Mouse (Mus musculus) embryonic facial prominence, embryonic 11.5 days (tissue): ENCODE data around the gene Gm42688. TPM values are rescaled to one million over a fixed set of nuclear protein-coding genes. Genes with fewer than 3 reads are reported as not detected.

Experiments used
- ATAC-seq: fragments of 200-750 bp; cut with Nextera tagmentation; replicated peaks from 2 replicates; pipeline ENCODE4 v1.8.0; 2017; ENCODE audit warnings: low read depth; ENCODE audit not compliant: insufficient number of reproducible peaks, low FRiP score, low TSS enrichment
- DNase-seq: peaks from one replicate; pipeline ENCODE4 v3.0.0-alpha.2; 2015; ENCODE audit warnings: low spot score
- H3K27ac ChIP-seq: fragments of 300-500 bp; sonication (generic); replicated peaks from 2 replicates; pipeline ENCODE4 v1.5.1; 2014; ENCODE audit warnings: mild to moderate bottlenecking, low read depth, low read length, control low read depth
- H3K27me3 ChIP-seq: fragments of 300-500 bp; sonication (generic); 2 replicates; pipeline ENCODE4 v1.6.1; 2014; ENCODE audit warnings: mild to moderate bottlenecking, low read length, moderate library complexity, mixed read lengths; ENCODE audit not compliant: control insufficient read depth, insufficient read depth
- H3K36me3 ChIP-seq: fragments of 300-500 bp; sonication (generic); replicated peaks from 2 replicates; pipeline ENCODE4 v1.6.1; 2014; ENCODE audit warnings: low read depth, mild to moderate bottlenecking, low read length, moderate library complexity, mixed read lengths; ENCODE audit not compliant: control insufficient read depth, insufficient read depth
- H3K4me1 ChIP-seq: fragments of 300-500 bp; sonication (generic); 2 replicates; pipeline ENCODE4 v1.6.1; 2014; ENCODE audit warnings: low read length, mixed read lengths; ENCODE audit not compliant: control insufficient read depth, insufficient read depth
- H3K4me2 ChIP-seq: fragments of 300-500 bp; sonication (generic); 2 replicates; pipeline ENCODE4 v1.6.1; 2014; ENCODE audit warnings: low read depth, mild to moderate bottlenecking, control low read depth, low read length, moderate library complexity
- H3K4me3 ChIP-seq: fragments of 300-500 bp; sonication (generic); 2 replicates; pipeline ENCODE4 v1.5.1; 2014; ENCODE audit warnings: low read depth, low read length, control low read depth
- H3K9ac ChIP-seq: fragments of 300-500 bp; sonication (generic); replicated peaks from 2 replicates; pipeline ENCODE4 v1.6.1; 2014; ENCODE audit warnings: mild to moderate bottlenecking, control low read depth, low read length
- H3K9me3 ChIP-seq: fragments of 300-500 bp; sonication (generic); replicated peaks from 2 replicates; pipeline ENCODE4 v1.6.1; 2016; ENCODE audit warnings: mild to moderate bottlenecking, low read length, inconsistent platforms, mixed read lengths; ENCODE audit not compliant: control insufficient read depth
- WGBS: fragments of 180-500 bp; shearing (Covaris S2); extraction: QIAGEN DNeasy Blood & Tissue Kit; methylation state at CpG from one replicate; pipeline ENCODE4 v1.1.7; 2014; 5-methylcytosine and 5-hydroxymethylcytosine counted together
- polyA plus RNA-seq: library from polyadenylated mRNA; unstranded; fragments of >200 nt; fragmentation: Nextera tagmentation; extraction: Ambion mirVana; gene quantifications from 2 replicates; pipeline ENCODE4 v1.2.1, GENCODE M21; 2014

The Gm42688 gene
- polyA plus RNA-seq, 1 experiment from 2014 or later: 0.97 TPM

GRCm38 (mm10) chr6:83116373-83117164 lies 15.2 kb downstream of the Gm42688 start:
- peaks cover 5% of the 10 kb centered on the region for H3K4me1 ChIP-seq
- no peak for ATAC-seq
- 77% methylated on average over 11 of the region's 11 CpGs for WGBS
- H3K36me3 ChIP-seq: no peaks in the 10 kb centered on the region; the same call in 1 of the 2 replicates
- H3K27ac ChIP-seq: no peak overlapping the region
- peak overlapping the region; percentile 78 for H3K4me2 ChIP-seq
- H3K27me3 ChIP-seq: no peaks in the 10 kb centered on the region
- no peaks in the 10 kb centered on the region for H3K9me3 ChIP-seq
- peak overlapping the region; percentile 75 for H3K4me3 ChIP-seq
- DNase-seq: no peak
- peak overlapping the region; percentile 85 for H3K9ac ChIP-seq

GRCm38 (mm10) chr6:83117165-83117438 lies 15.7 kb downstream of the Gm42688 start:
- Histone ChIP-seq H3K4me1 (peaks cover 5% of the 10 kb centered on the region), H3K4me2 (no peak overlapping the region), H3K9me3 (no peaks in the 10 kb centered on the region), H3K36me3 (no peaks in the 10 kb centered on the region; the same call in 1 of the 2 replicates), H3K9ac (no peak overlapping the region), H3K4me3 (no peak overlapping the region), H3K27ac (no peak overlapping the region), H3K27me3 (no peaks in the 10 kb centered on the region)
- ATAC-seq (no peak), DNase-seq (no peak)
- WGBS: 85% methylated on average over 4 of the region's 4 CpGs

GRCm38 (mm10) chr6:83117616-83118015 lies 16.2 kb downstream of the Gm42688 start:
- no peak overlapping the region for H3K4me3 ChIP-seq
- H3K9me3 ChIP-seq: no peaks in the 10 kb centered on the region
- WGBS: 88% methylated on average over 13 of the region's 13 CpGs
- ATAC-seq (no peak), DNase-seq (no peak)
- peaks cover 5% of the 10 kb centered on the region for H3K4me1 ChIP-seq
- H3K9ac ChIP-seq: no peak overlapping the region
- no peaks in the 10 kb centered on the region for H3K27me3 ChIP-seq
- no peak overlapping the region for H3K4me2 ChIP-seq
- H3K27ac ChIP-seq: no peak overlapping the region
- no peaks in the 10 kb centered on the region; the same call in 1 of the 2 replicates for H3K36me3 ChIP-seq

- WGBS: 84% methylated on average over 11 of the region's 11 CpGs
- DNase-seq (no peak), ATAC-seq (no peak)
- Histone ChIP-seq H3K4me2 (no peak overlapping the region), H3K27me3 (no peaks in the 10 kb centered on the region), H3K36me3 (no peaks in the 10 kb centered on the region; the same call in 1 of the 2 replicates), H3K4me1 (peaks cover 8% of the 10 kb centered on the region), H3K27ac (no peak overlapping the region), H3K4me3 (no peak overlapping the region), H3K9ac (no peak overlapping the region), H3K9me3 (no peaks in the 10 kb centered on the region)
These were observed 17.0 kb downstream of the Gm42688 start for GRCm38 (mm10) chr6:83118369-83118768.

- Histone ChIP-seq H3K36me3 (no peaks in the 10 kb centered on the region; the same call in 1 of the 2 replicates), H3K9ac (no peak overlapping the region), H3K27ac (no peak overlapping the region), H3K9me3 (no peaks in the 10 kb centered on the region), H3K27me3 (no peaks in the 10 kb centered on the region), H3K4me3 (no peak overlapping the region; the same call in 1 of the 2 replicates), H3K4me2 (peak overlapping the region; percentile 55), H3K4me1 (peaks cover 8% of the 10 kb centered on the region)
- DNase-seq: no peak
- WGBS: 86% methylated on average over 14 of the region's 14 CpGs
- no peak for ATAC-seq
These were observed 17.7 kb downstream of the Gm42688 start for GRCm38 (mm10) chr6:83118825-83119733.

GRCm38 (mm10) chr6:83119734-83120051 lies 18.3 kb downstream of the Gm42688 start:
- Histone ChIP-seq H3K4me2 (peak overlapping the region; percentile 55), H3K4me3 (no peak overlapping the region; the same call in 1 of the 2 replicates), H3K27me3 (no peaks in the 10 kb centered on the region), H3K27ac (no peak overlapping the region), H3K36me3 (no peaks in the 10 kb centered on the region; the same call in 1 of the 2 replicates), H3K9ac (peak overlapping the region; percentile 73; the same call in 1 of the 2 replicates), H3K4me1 (peaks cover 8% of the 10 kb centered on the region), H3K9me3 (no peaks in the 10 kb centered on the region)
- DNase-seq: no peak
- 74% methylated on average over 7 of the region's 7 CpGs for WGBS
- ATAC-seq: no peak

GRCm38 (mm10) chr6:83120930-83121862 lies 19.8 kb downstream of the Gm42688 start, which contains the start of gene Wbp1:
Gene Wbp1 (minus strand): TSS chr6:83121559.
- WGBS: under 1% methylated on average over 38 of the region's 38 CpGs
- no peaks in the 10 kb centered on the region for H3K9me3 ChIP-seq
- H3K9ac ChIP-seq: peak within 1 kb of the TSS; percentile 98
- peak within 1 kb of the TSS; percentile 54 for H3K4me3 ChIP-seq
- H3K36me3 ChIP-seq: no peaks in the 10 kb centered on the region; the same call in 1 of the 2 replicates
- peak within 1 kb of the TSS; percentile 99 for H3K27ac ChIP-seq
- ATAC-seq (peak; percentile 95), DNase-seq (peak; percentile 97)
- H3K4me2 ChIP-seq: peak within 1 kb of the TSS; percentile 97
- H3K27me3 ChIP-seq: no peaks in the 10 kb centered on the region
- peaks cover 8% of the 10 kb centered on the region for H3K4me1 ChIP-seq
